Mouse (Mus musculus) midbrain, postnatal 0 days (tissue): Measurements from ENCODE around the gene Etfdh. TPM values are rescaled to one million over a fixed set of nuclear protein-coding genes. Genes with fewer than 3 reads are reported as not detected.

Experiments used
- ATAC-seq: fragments of 200-750 bp; cut with Nextera tagmentation; 2 replicates; pipeline ENCODE4 v1.8.0; 2017; ENCODE audit warnings: moderate number of reproducible peaks, mild to moderate bottlenecking, moderate TSS enrichment, moderate library complexity; ENCODE audit not compliant: low FRiP score
- DNase-seq: peaks from one replicate; pipeline ENCODE4 v3.0.0-alpha.2; 2015; ENCODE audit warnings: low spot score
- H3K27ac ChIP-seq: fragments of 300-500 bp; sonication (generic); 2 replicates; pipeline ENCODE4 v1.5.1; 2014; ENCODE audit warnings: low read depth, mild to moderate bottlenecking, low read length, mixed read lengths
- H3K27me3 ChIP-seq: fragments of 300-500 bp; sonication (generic); 2 replicates; pipeline ENCODE4 v1.6.1; 2014; ENCODE audit warnings: low read length, control low read depth, mixed read lengths; ENCODE audit not compliant: insufficient read depth
- H3K36me3 ChIP-seq: fragments of 300-500 bp; sonication (generic); 2 replicates; pipeline ENCODE4 v1.6.1; 2014; ENCODE audit warnings: low read length, control low read depth, mixed read lengths; ENCODE audit not compliant: insufficient read depth
- H3K4me1 ChIP-seq: fragments of 300-500 bp; sonication (generic); 2 replicates; pipeline ENCODE4 v1.6.1; 2014; ENCODE audit warnings: mild to moderate bottlenecking, control low read depth, antibody characterized with exemption, low read length, mixed read lengths; ENCODE audit not compliant: insufficient read depth
- H3K4me2 ChIP-seq: fragments of 300-500 bp; sonication (generic); 2 replicates; pipeline ENCODE4 v1.6.1; 2014; ENCODE audit warnings: low read depth, mild to moderate bottlenecking, low read length, mixed read lengths; ENCODE audit not compliant: poor library complexity, severe bottlenecking
- H3K4me3 ChIP-seq: fragments of 300-500 bp; sonication (generic); 2 replicates; pipeline ENCODE4 v1.5.1; 2014; ENCODE audit warnings: low read depth, mild to moderate bottlenecking, low read length, moderate library complexity
- H3K9ac ChIP-seq: fragments of 300-500 bp; sonication (generic); replicated peaks from 2 replicates; pipeline ENCODE4 v1.6.1; 2014; ENCODE audit warnings: mild to moderate bottlenecking, low read length, moderate library complexity, mixed read lengths; ENCODE audit not compliant: poor library complexity, severe bottlenecking
- H3K9me3 ChIP-seq: fragments of 300-500 bp; sonication (generic); 2 replicates; pipeline ENCODE4 v1.6.1; 2016; ENCODE audit warnings: low read length, control low read depth
- CTCF ChIP-seq: IDR thresholded peaks from 2 replicates; pipeline ENCODE4 v1.5.1; 2016; ENCODE audit warnings: antibody characterized with exemption, mild to moderate bottlenecking
- WGBS: fragments of 180-500 bp; shearing (Covaris S2); extraction: QIAGEN DNeasy Blood & Tissue Kit; methylation state at CpG from one replicate; pipeline ENCODE4 v1.1.7; 2014; 5-methylcytosine and 5-hydroxymethylcytosine counted together
- polyA plus RNA-seq: library from polyadenylated mRNA; unstranded; fragments of >200 nt; fragmentation: Nextera tagmentation; extraction: Ambion mirVana; gene quantifications from 2 replicates; pipeline ENCODE4 v1.2.1, GENCODE M21; 2015
- total RNA-seq: library from RNA; depleted of rRNA; stranded (reverse); fragments of >200 nt; gene quantifications from 2 replicates; pipeline ENCODE4 v1.2.3, GENCODE M21; 2014

The Etfdh gene
- total and polyA plus RNA-seq, 2 experiments from 2014 or later, result 26.7 to 36.0 TPM

DNA sequence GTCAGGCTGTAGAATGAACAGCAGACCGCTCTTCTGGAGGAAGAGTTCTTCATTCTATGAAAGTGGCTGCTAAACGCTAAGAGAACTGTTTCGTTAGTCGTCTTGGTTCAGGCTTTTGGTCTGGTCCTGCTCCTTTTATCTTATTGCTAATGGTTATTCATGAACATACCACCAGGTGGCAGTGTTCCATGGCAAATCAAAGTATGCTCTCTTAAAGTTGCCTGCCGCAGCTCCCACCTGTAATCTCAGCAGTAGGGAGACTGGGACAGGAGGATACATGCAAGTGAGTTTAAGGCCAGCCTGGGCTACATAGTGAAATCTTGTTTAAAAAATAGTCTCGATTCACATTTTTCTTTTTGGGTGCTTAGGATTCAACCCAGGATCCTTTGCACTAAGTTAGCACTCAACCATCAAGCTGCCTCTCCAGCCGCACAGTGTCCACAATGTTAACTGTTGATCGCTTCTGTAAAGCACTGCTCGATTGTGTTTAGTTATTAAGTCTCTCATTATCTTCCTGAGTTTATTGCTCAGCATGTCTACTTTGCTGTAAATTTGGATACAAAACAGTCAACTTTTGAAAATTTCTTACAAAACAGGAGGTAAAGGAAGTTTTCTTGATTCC is 35.6 kb upstream of the Etfdh start:
- 39% methylated on average over 9 of the region's 9 CpGs for WGBS
- Histone ChIP-seq H3K9me3 (no peaks in the 10 kb centered on the region), H3K27ac (no peak overlapping the region), H3K36me3 (no peaks in the 10 kb centered on the region), H3K4me3 (no peak overlapping the region), H3K4me2 (no peak overlapping the region), H3K4me1 (no peaks in the 10 kb centered on the region), H3K9ac (no peak overlapping the region), H3K27me3 (no peaks in the 10 kb centered on the region)
- ATAC-seq (no peak), DNase-seq (peak; percentile 79)
- TF ChIP-seq CTCF, result peak; percentile 91

DNA sequence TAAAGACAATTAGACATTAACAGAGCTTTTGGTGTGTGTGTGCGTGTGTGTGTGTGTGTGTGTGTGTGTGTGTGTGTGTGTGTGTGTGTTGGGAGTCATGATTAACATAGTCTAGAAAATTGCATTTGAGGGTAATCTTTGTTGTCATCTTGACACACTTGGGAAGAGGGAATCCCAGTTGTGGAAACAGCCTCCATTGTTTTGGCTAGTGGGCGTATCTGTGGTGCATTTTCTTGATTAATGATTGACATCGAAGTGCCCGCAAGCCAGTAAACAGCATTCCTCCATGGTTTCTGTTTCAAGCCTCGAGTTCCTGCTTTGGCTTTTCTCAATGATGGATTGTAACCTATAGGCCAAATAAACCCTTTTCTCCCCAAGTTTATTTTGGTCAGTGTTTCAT is 27.4 kb upstream of the Etfdh start:
- TF ChIP-seq CTCF, result no peak
- no peaks in the 10 kb centered on the region for H3K9me3 ChIP-seq
- H3K27me3 ChIP-seq, result no peaks in the 10 kb centered on the region
- H3K4me2 ChIP-seq, result no peak overlapping the region
- H3K9ac ChIP-seq, result no peak overlapping the region
- no peaks in the 10 kb centered on the region for H3K36me3 ChIP-seq
- no peak for DNase-seq
- ATAC-seq, result no peak
- no peak overlapping the region for H3K27ac ChIP-seq
- no peaks in the 10 kb centered on the region for H3K4me1 ChIP-seq
- H3K4me3 ChIP-seq, result no peak overlapping the region
- whole genome bisulfite sequencing, result 76% methylated on average over 5 of the region's 5 CpGs

- no peaks in the 10 kb centered on the region for H3K9me3 ChIP-seq
- no peak overlapping the region for H3K4me3 ChIP-seq
- H3K4me1 ChIP-seq, result no peaks in the 10 kb centered on the region
- DNase-seq, result no peak
- 88% methylated on average over 6 of the region's 6 CpGs for WGBS
- no peaks in the 10 kb centered on the region for H3K36me3 ChIP-seq
- H3K9ac ChIP-seq, result no peak overlapping the region
- TF ChIP-seq CTCF, result no peak
- no peaks in the 10 kb centered on the region for H3K27me3 ChIP-seq
- ATAC-seq, result no peak
- H3K4me2 ChIP-seq, result no peak overlapping the region
- H3K27ac ChIP-seq, result no peak overlapping the region
Measured at GRCm38 (mm10) chr3:79652129-79652528, 22.8 kb upstream of the Etfdh start.

DNA sequence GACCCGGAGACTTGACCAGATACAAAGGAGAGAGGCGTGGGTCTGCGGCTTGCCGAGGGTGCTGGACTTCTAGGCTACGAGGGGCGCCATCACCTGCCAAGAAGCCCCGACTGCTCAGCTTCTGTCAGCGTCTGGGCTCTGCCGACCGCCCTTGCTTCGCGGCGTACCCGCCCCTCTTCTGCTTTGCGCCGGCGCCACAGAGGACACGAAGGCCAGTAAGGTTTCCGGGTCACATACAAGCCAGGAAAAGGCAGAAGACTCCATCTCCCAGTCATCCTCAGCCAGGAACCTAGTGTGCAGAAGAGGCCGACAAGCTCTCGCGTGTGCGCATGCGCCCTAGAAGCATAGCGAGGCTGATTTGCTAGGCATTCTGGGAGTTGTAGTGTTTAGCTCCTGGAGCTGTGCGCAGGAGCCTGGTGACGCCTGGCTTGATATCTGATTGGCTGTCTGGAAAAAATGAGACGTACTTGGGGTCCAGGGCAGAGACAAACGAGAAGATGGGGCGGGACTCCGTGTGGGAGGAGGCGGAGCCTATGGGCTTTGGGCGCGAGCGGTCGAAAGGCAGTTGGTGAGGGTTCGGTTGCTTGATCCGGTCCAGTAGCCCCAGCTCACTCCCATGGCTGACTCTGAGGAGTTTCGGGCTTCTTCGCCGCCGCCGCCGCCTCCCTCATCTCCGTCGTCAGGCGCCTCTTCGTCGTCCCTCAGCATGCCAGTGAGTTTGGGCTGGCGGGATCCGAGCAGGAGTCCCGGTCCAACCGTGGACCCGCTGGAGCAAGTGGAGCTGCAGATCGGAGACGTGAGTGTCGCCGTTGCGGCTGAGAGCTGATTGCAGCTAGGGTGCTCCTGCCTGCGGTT is 512 bp downstream of the Etfdh start, which contains the start of gene 4930579G24Rik:
Gene 4930579G24Rik (plus strand): TSS at position 519 of the 855 bp plus-strand sequence.
- Histone ChIP-seq H3K4me3 (peak within 1 kb of the TSS; percentile 56), H3K4me1 (no peaks in the 10 kb centered on the region), H3K4me2 (peak within 1 kb of the TSS; percentile 78), H3K9ac (peak within 1 kb of the TSS; percentile 63), H3K27ac (peak within 1 kb of the TSS; percentile 63), H3K36me3 (no peaks in the 10 kb centered on the region), H3K9me3 (no peaks in the 10 kb centered on the region), H3K27me3 (no peaks in the 10 kb centered on the region)
- TF ChIP-seq CTCF, result no peak
- ATAC-seq (peak; percentile 99), DNase-seq (peak; percentile 100)
- WGBS, result under 1% methylated on average over 59 of the region's 60 CpGs

GRCm38 (mm10) chr3:79628182-79628560 is 1.1 kb downstream of the Etfdh start:
- WGBS, result 0% methylated on average over 9 of the region's 9 CpGs
- H3K9ac ChIP-seq, result peak overlapping the region; percentile 51; the same call in 1 of the 2 replicates
- no peaks in the 10 kb centered on the region for H3K27me3 ChIP-seq
- peak overlapping the region; percentile 44; the same call in 1 of the 2 replicates for H3K27ac ChIP-seq
- ATAC-seq, result no peak
- H3K4me1 ChIP-seq, result no peaks in the 10 kb centered on the region
- peak; percentile 35 for TF ChIP-seq CTCF
- no peaks in the 10 kb centered on the region for H3K36me3 ChIP-seq
- H3K4me3 ChIP-seq, result peak overlapping the region; percentile 56
- peak overlapping the region; percentile 78 for H3K4me2 ChIP-seq
- DNase-seq, result no peak
- H3K9me3 ChIP-seq, result no peaks in the 10 kb centered on the region
